ENCODE assay signal across 25 mouse cellular contexts in genomic region chr10:43593182-43593581, GRCm38 (mm10). TPM values are rescaled to one million over a fixed set of nuclear protein-coding genes. Genes with fewer than 3 reads are reported as not detected.
DNase-seq lines count a peak whose midpoint lies in the region; ATAC-seq and TF ChIP-seq lines count a peak whose summit lies in the region.
"Had no signal": no experiment of that assay in that cellular context is flagged by ENCODE, and none has a peak within 500 bp of the region (broad histone marks: within the 10 kb centered on the region; RNA-seq: fewer than 3 reads in every experiment).

No protein-coding gene starts in this region.

- H3K4me1 ChIP-seq in liver, embryonic 12.5 days = peaks cover 92% of the 10 kb centered on the region
- H3K4me1 ChIP-seq in liver, postnatal 0 days (ENCODE audit: insufficient read depth) = peaks cover 37% of the 10 kb centered on the region
- H3K4me1 ChIP-seq: forebrain, embryonic 15.5 days had no signal

- peak overlapping the region; percentile 66 for H3K4me2 ChIP-seq in liver, embryonic 12.5 days
- H3K4me2 ChIP-seq in liver, postnatal 0 days (ENCODE audit: low read depth, low read length) = peak overlapping the region; percentile 63
- H3K4me2 ChIP-seq: forebrain, embryonic 15.5 days; heart, embryonic 12.5 days; hindbrain, embryonic 13.5 days; lung, embryonic 14.5 days; midbrain, embryonic 11.5 days had no signal

- H3K4me3 ChIP-seq in liver, embryonic 12.5 days = peak overlapping the region; percentile 57
- H3K4me3 ChIP-seq in liver, postnatal 0 days (ENCODE audit: low read depth, low read length) = peak overlapping the region; percentile 44
- H3K4me3 ChIP-seq: forebrain, embryonic 15.5 days; heart, embryonic 12.5 days; hindbrain, embryonic 13.5 days; left cerebral cortex, adult 2 months had no signal

- H3K9ac ChIP-seq in liver, embryonic 12.5 days = peak overlapping the region; percentile 72
- H3K9ac ChIP-seq in liver, postnatal 0 days (replicated peaks) = peak overlapping the region; percentile 56
- H3K9ac ChIP-seq: forebrain, embryonic 15.5 days; heart, embryonic 12.5 days; hindbrain, embryonic 13.5 days; lung, embryonic 14.5 days had no signal

- H3K27ac ChIP-seq in liver, embryonic 12.5 days = peak overlapping the region; percentile 92
- H3K27ac ChIP-seq in liver, postnatal 0 days (ENCODE audit: low read depth) = peak overlapping the region; percentile 74
- H3K27ac ChIP-seq: forebrain, embryonic 15.5 days; hindbrain, embryonic 13.5 days; left cerebral cortex, adult 2 months had no signal

- peak; percentile 62; the same call in 1 of the 2 replicates for TF ChIP-seq EP300 in liver, postnatal 0 days (IDR thresholded peaks at IDR 0.05; ENCODE audit: low read depth)

- DNase-seq in R1 (ENCODE audit: low read depth, low spot score) (peak; percentile 6), MN1 (ENCODE audit: low spot score) (no peak)
- no peak for DNase-seq in liver, postnatal 0 days
- no peak for DNase-seq in cerebellum, adult 18-20 months
- DNase-seq in lung, postnatal 10 days = no peak
- DNase-seq: adrenal gland, postnatal 10 days; cerebellum, adult 11-12 months; cerebellum, postnatal 10 days; gastrocnemius, postnatal 36 days; heart, adult 18-20 months; heart, postnatal 4 days; kidney, adult 11 months; kidney, postnatal 25 days; lung, embryonic 14.5 days; thymus, adult 2 months; thymus, postnatal 36 days had no signal

- H3K9me3 ChIP-seq in liver, embryonic 12.5 days (replicated peaks) = no peaks in the 10 kb centered on the region
- H3K9me3 ChIP-seq in liver, postnatal 0 days (ENCODE audit: low read length) = no peaks in the 10 kb centered on the region
- H3K9me3 ChIP-seq: forebrain, embryonic 15.5 days; heart, embryonic 12.5 days; hindbrain, embryonic 13.5 days had no signal

- H3K27me3 ChIP-seq in liver, embryonic 12.5 days (replicated peaks) = no peaks in the 10 kb centered on the region
- no peaks in the 10 kb centered on the region for H3K27me3 ChIP-seq in liver, postnatal 0 days (ENCODE audit: insufficient read depth, low read length)
- H3K27me3 ChIP-seq: forebrain, embryonic 15.5 days; heart, embryonic 12.5 days; hindbrain, embryonic 13.5 days had no signal

- ATAC-seq in erythroblast, adult 5-6 weeks (replicated peaks; ENCODE audit: low FRiP score, poor library complexity, severe bottlenecking) = peak; percentile 80
- ATAC-seq in liver, embryonic 12.5 days = peak; percentile 86
- ATAC-seq in liver, postnatal 0 days = peak; percentile 76
- ATAC-seq: CD4-positive, CD25-positive, alpha-beta regulatory T cell, adult 4 months; forebrain, embryonic 15.5 days; midbrain, embryonic 16.5 days had no signal

- 37% methylated on average over 5 of the region's 5 CpGs for WGBS in liver, embryonic 12.5 days (ENCODE audit: insufficient replicate concordance)
- 67% methylated on average over 5 of the region's 5 CpGs for WGBS in liver, postnatal 0 days (ENCODE audit: insufficient replicate concordance)

- H3K36me3 ChIP-seq in liver, embryonic 12.5 days = no peaks in the 10 kb centered on the region; the same call in 1 of the 2 replicates
- no peaks in the 10 kb centered on the region for H3K36me3 ChIP-seq in liver, postnatal 0 days (replicated peaks; ENCODE audit: insufficient read depth, low read length)
- H3K36me3 ChIP-seq: forebrain, embryonic 15.5 days; heart, embryonic 12.5 days; hindbrain, embryonic 13.5 days had no signal

- TF ChIP-seq CTCF in liver, postnatal 0 days (IDR thresholded peaks at IDR 0.05; ENCODE audit: low read depth) = no peak

RNA-seq across cellular contexts. Expression of gene Cd24a, which starts 15.1 kb away (rescaled TPM):
- 3,214 and 3,327 TPM in 2 replicates for total RNA-seq in erythroblast, adult 5-6 weeks (2015; ENCODE audit: low replicate concordance)
- 4,146 and 5,406 TPM in 2 replicates for total RNA-seq in erythroblast, adult 5-6 weeks (2017; ENCODE audit: low replicate concordance)
- 819 and 854 TPM in 2 replicates for polyA plus RNA-seq in liver, embryonic 12.5 days (2016; fragmentation: Nextera tagmentation; extraction: Ambion mirVana)
- 449 and 461 TPM in 2 replicates for polyA plus RNA-seq in liver, postnatal 0 days (2015; fragmentation: Nextera tagmentation; extraction: Ambion mirVana)

RNA-seq across cellular contexts. Expression of gene 1700021F05Rik, which starts 52.4 kb away (rescaled TPM):
- total RNA-seq in erythroblast, adult 5-6 weeks (2015; ENCODE audit: low replicate concordance) = 5.6 and 15.4 TPM in 2 replicates
- 8.9 and 11.0 TPM in 2 replicates for total RNA-seq in erythroblast, adult 5-6 weeks (2017; ENCODE audit: low replicate concordance)
- polyA plus RNA-seq in liver, embryonic 12.5 days (2016; fragmentation: Nextera tagmentation; extraction: Ambion mirVana) = 46.4 and 50.8 TPM in 2 replicates
- 31.2 and 32.5 TPM in 2 replicates for polyA plus RNA-seq in liver, postnatal 0 days (2015; fragmentation: Nextera tagmentation; extraction: Ambion mirVana)
